Mouse (Mus musculus): ENCODE data around the gene Olfr1234. TPM values are rescaled to one million over a fixed set of nuclear protein-coding genes. Genes with fewer than 3 reads are reported as not detected.

Olfr1234 gene
- not detected in 2 replicates for polyA plus RNA-seq (2016; fragmentation: Nextera tagmentation; extraction: Ambion mirVana)

- Histone ChIP-seq H3K4me2 (replicated peaks) (no peak within 1 kb of the TSS), H3K27me3 (no peaks in the 10 kb centered on the region), H3K27ac (no peak within 1 kb of the TSS), H3K4me3 (no peak within 1 kb of the TSS), H3K36me3 (no peaks in the 10 kb centered on the region), H3K4me1 (no peaks in the 10 kb centered on the region), H3K9ac (no peak within 1 kb of the TSS), H3K9me3 (no peaks in the 10 kb centered on the region)
- ATAC-seq (ENCODE audit: insufficient number of reproducible peaks, insufficient read depth, low FRiP score, low TSS enrichment), result no peak
- 85% methylated on average over 4 of the region's 4 CpGs for WGBS
Observed at GRCm38 (mm10) chr2:89364765-89365164, at the start of gene Olfr1234. Gene Olfr1234, minus strand, starts transcription at chr2:89364865.

GRCm38 (mm10) chr2:89409576-89409975 is 44.9 kb upstream of the Olfr1234 start, which contains the start of gene Olfr1238:
Gene Olfr1238, minus strand, starts transcription at chr2:89409676.
- Histone ChIP-seq H3K4me1 (no peaks in the 10 kb centered on the region), H3K4me2 (replicated peaks) (no peak within 1 kb of the TSS), H3K27ac (no peak within 1 kb of the TSS), H3K9me3 (no peaks in the 10 kb centered on the region), H3K4me3 (no peak within 1 kb of the TSS), H3K9ac (no peak within 1 kb of the TSS), H3K36me3 (no peaks in the 10 kb centered on the region), H3K27me3 (no peaks in the 10 kb centered on the region)
- ATAC-seq (ENCODE audit: insufficient number of reproducible peaks, insufficient read depth, low FRiP score, low TSS enrichment), result no peak
- 84% methylated on average over 2 of the region's 2 CpGs for WGBS

GRCm38 (mm10) chr2:89400882-89401281 is 36.2 kb upstream of the Olfr1234 start:
- no peaks in the 10 kb centered on the region for H3K4me1 ChIP-seq
- no peaks in the 10 kb centered on the region for H3K27me3 ChIP-seq
- H3K36me3 ChIP-seq, result no peaks in the 10 kb centered on the region
- no peak overlapping the region for H3K9ac ChIP-seq
- H3K4me2 ChIP-seq (replicated peaks), result no peak overlapping the region
- no peak overlapping the region for H3K27ac ChIP-seq
- WGBS, result 98% methylated on average over 1 of the region's 1 CpGs
- no peak overlapping the region for H3K4me3 ChIP-seq
- no peaks in the 10 kb centered on the region for H3K9me3 ChIP-seq
- no peak for ATAC-seq (ENCODE audit: insufficient number of reproducible peaks, insufficient read depth, low FRiP score, low TSS enrichment)

DNA sequence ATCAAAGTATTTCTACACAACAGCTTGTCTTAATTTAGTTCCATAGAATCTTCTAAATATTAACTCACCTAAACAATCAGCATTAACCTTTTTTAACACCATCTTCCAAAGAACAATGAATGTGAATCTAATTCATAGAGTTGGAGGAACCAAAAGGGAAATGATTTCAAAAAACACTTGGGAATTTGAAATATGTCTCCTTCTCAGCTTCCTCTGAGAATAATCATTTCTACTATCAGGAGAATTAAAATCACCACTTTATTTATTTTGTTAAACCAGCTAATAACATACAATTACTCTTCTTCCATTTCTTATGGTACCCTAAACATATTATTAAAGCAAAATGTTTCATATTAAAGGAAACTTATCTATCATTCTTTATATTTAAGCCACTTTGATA is 22.4 kb downstream of the Olfr1234 start, which contains the start of gene Olfr1233:
TSS of gene Olfr1233 (minus strand) at position 101 of the 400 bp plus-strand sequence.
- Histone ChIP-seq H3K4me2 (replicated peaks) (no peak within 1 kb of the TSS), H3K4me1 (no peaks in the 10 kb centered on the region), H3K27me3 (no peaks in the 10 kb centered on the region), H3K4me3 (no peak within 1 kb of the TSS), H3K36me3 (no peaks in the 10 kb centered on the region), H3K9me3 (no peaks in the 10 kb centered on the region), H3K9ac (no peak within 1 kb of the TSS), H3K27ac (no peak within 1 kb of the TSS)
- ATAC-seq (ENCODE audit: insufficient number of reproducible peaks, insufficient read depth, low FRiP score, low TSS enrichment), result no peak

- H3K9ac ChIP-seq, result no peak within 1 kb of the TSS
- no peak within 1 kb of the TSS for H3K4me2 ChIP-seq (replicated peaks)
- H3K36me3 ChIP-seq, result no peaks in the 10 kb centered on the region
- H3K27ac ChIP-seq, result no peak within 1 kb of the TSS
- H3K4me3 ChIP-seq, result no peak within 1 kb of the TSS
- H3K9me3 ChIP-seq, result no peaks in the 10 kb centered on the region
- ATAC-seq (ENCODE audit: insufficient number of reproducible peaks, insufficient read depth, low FRiP score, low TSS enrichment), result no peak
- no peaks in the 10 kb centered on the region for H3K4me1 ChIP-seq
- H3K27me3 ChIP-seq, result no peaks in the 10 kb centered on the region
Observed at GRCm38 (mm10) chr2:89329575-89329974, 35.1 kb downstream of the Olfr1234 start, which contains the start of gene Olfr1232. Gene Olfr1232, minus strand, starts transcription at chr2:89329675.

Other genes starting within 250 kb of the Olfr1234 start
- not detected in 2 replicates for gene Olfr1221, start 247.6 kb downstream of the Olfr1234 start, polyA plus RNA-seq (2016; fragmentation: Nextera tagmentation; extraction: Ambion mirVana)
- not detected in 2 replicates for gene Olfr1222, start 231.8 kb downstream of the Olfr1234 start, polyA plus RNA-seq (2016; fragmentation: Nextera tagmentation; extraction: Ambion mirVana)
- gene Olfr1223, start 213.3 kb downstream of the Olfr1234 start, polyA plus RNA-seq (2016; fragmentation: Nextera tagmentation; extraction: Ambion mirVana), result not detected in 2 replicates
- not detected in 2 replicates for gene Olfr1224-ps1, start 200.8 kb downstream of the Olfr1234 start, polyA plus RNA-seq (2016; fragmentation: Nextera tagmentation; extraction: Ambion mirVana)
- gene Olfr1225, start 190.2 kb downstream of the Olfr1234 start, polyA plus RNA-seq (2016; fragmentation: Nextera tagmentation; extraction: Ambion mirVana), result not detected in 2 replicates
- not detected in 2 replicates for gene Olfr1226, start 164.8 kb downstream of the Olfr1234 start, polyA plus RNA-seq (2016; fragmentation: Nextera tagmentation; extraction: Ambion mirVana)
- not detected in 2 replicates for gene Olfr1228, start 110.8 kb downstream of the Olfr1234 start, polyA plus RNA-seq (2016; fragmentation: Nextera tagmentation; extraction: Ambion mirVana)
- gene Olfr1229, start 76.9 kb downstream of the Olfr1234 start, polyA plus RNA-seq (2016; fragmentation: Nextera tagmentation; extraction: Ambion mirVana), result not detected in 2 replicates
- gene Olfr1230, start 67.6 kb downstream of the Olfr1234 start, polyA plus RNA-seq (2016; fragmentation: Nextera tagmentation; extraction: Ambion mirVana), result not detected in 2 replicates
- gene Olfr1231, start 57.8 kb downstream of the Olfr1234 start, polyA plus RNA-seq (2016; fragmentation: Nextera tagmentation; extraction: Ambion mirVana), result not detected in 2 replicates
- not detected in 2 replicates for gene Olfr1232, start 35.2 kb downstream of the Olfr1234 start, polyA plus RNA-seq (2016; fragmentation: Nextera tagmentation; extraction: Ambion mirVana)
- not detected in 2 replicates for gene Olfr1233, start 22.5 kb downstream of the Olfr1234 start, polyA plus RNA-seq (2016; fragmentation: Nextera tagmentation; extraction: Ambion mirVana)
- not detected in 2 replicates for gene Olfr1238, start 44.8 kb upstream of the Olfr1234 start, polyA plus RNA-seq (2016; fragmentation: Nextera tagmentation; extraction: Ambion mirVana)
- not detected in 2 replicates for gene Olfr1239, start 55.5 kb upstream of the Olfr1234 start, polyA plus RNA-seq (2016; fragmentation: Nextera tagmentation; extraction: Ambion mirVana)
- gene Olfr1240, start 78.1 kb upstream of the Olfr1234 start, polyA plus RNA-seq (2016; fragmentation: Nextera tagmentation; extraction: Ambion mirVana), result not detected in 2 replicates
- gene Olfr1241, start 122.3 kb upstream of the Olfr1234 start, polyA plus RNA-seq (2016; fragmentation: Nextera tagmentation; extraction: Ambion mirVana), result not detected in 2 replicates
- gene Olfr1242, start 133.5 kb upstream of the Olfr1234 start, polyA plus RNA-seq (2016; fragmentation: Nextera tagmentation; extraction: Ambion mirVana), result not detected in 2 replicates
- not detected in 2 replicates for gene Olfr1243, start 166.6 kb upstream of the Olfr1234 start, polyA plus RNA-seq (2016; fragmentation: Nextera tagmentation; extraction: Ambion mirVana)
- not detected in 2 replicates for gene Olfr1245, start 213.6 kb upstream of the Olfr1234 start, polyA plus RNA-seq (2016; fragmentation: Nextera tagmentation; extraction: Ambion mirVana)
- gene Olfr1246, start 228.3 kb upstream of the Olfr1234 start, polyA plus RNA-seq (2016; fragmentation: Nextera tagmentation; extraction: Ambion mirVana), result not detected in 2 replicates
- gene Olfr1247, start 249.3 kb upstream of the Olfr1234 start, polyA plus RNA-seq (2016; fragmentation: Nextera tagmentation; extraction: Ambion mirVana), result not detected in 2 replicates

All from embryonic facial prominence, embryonic 12.5 days (tissue).